Mouse (Mus musculus) MEL (cell line): ENCODE measurements around the gene Adnp. TPM values are rescaled to one million over a fixed set of nuclear protein-coding genes. Genes with fewer than 3 reads are reported as not detected.

Source experiments
- DNase-seq: peaks from one replicate; pipeline ENCODE4 v3.0.0; 2011; ENCODE audit warnings: low read depth, low spot score
- H3K27ac ChIP-seq: 2 replicates; pipeline ENCODE4 v1.5.1; 2012; ENCODE audit warnings: low read depth, mild to moderate bottlenecking, control low read depth, low read length, moderate library complexity; ENCODE audit not compliant: control insufficient read depth
- H3K27me3 ChIP-seq, 2 experiments: fragments of 150-350 bp in 1 of 2; sonication (generic) in 1 of 2; 2 replicates each; pipeline ENCODE4 v1.6.1; 2012; ENCODE audit warnings: low read length in 2 of 2, mild to moderate bottlenecking in 2 of 2, improper control_type of control experiment in 1 of 2, moderate library complexity in 1 of 2; ENCODE audit not compliant: insufficient read depth in 2 of 2, control insufficient read depth in 1 of 2
- H3K36me3 ChIP-seq, 2 experiments: 2 replicates each; pipeline ENCODE4 v1.6.1; 2012 to 2014; ENCODE audit warnings: low read length in 2 of 2, improper control_type of control experiment in 1 of 2, inconsistent platforms in 1 of 2, mild to moderate bottlenecking in 1 of 2; ENCODE audit not compliant: insufficient read depth in 2 of 2, control insufficient read depth in 1 of 2
- H3K4me1 ChIP-seq, 2 experiments: fragments of 150-350 bp in 1 of 2; sonication (generic) in 1 of 2; 2 replicates each; pipeline ENCODE4 v1.6.1; 2012; ENCODE audit warnings: low read length in 2 of 2, improper control_type of control experiment in 1 of 2, mild to moderate bottlenecking in 1 of 2; ENCODE audit not compliant: insufficient read depth in 2 of 2, control insufficient read depth in 1 of 2
- H3K4me3 ChIP-seq, 2 experiments: fragments of 150-350 bp in 1 of 2; sonication (generic) in 1 of 2; 2 replicates each; pipeline ENCODE4 v1.5.1; 2012; ENCODE audit warnings: low read depth in 2 of 2, low read length in 2 of 2, mild to moderate bottlenecking in 2 of 2, moderate library complexity in 2 of 2, control low read depth in 1 of 2, improper control_type of control experiment in 1 of 2; ENCODE audit not compliant: control insufficient read depth in 1 of 2, insufficient read depth in 1 of 2
- H3K79me2 ChIP-seq: 2 replicates; pipeline ENCODE4 v1.6.1; 2012; ENCODE audit warnings: mild to moderate bottlenecking, low read length, moderate library complexity; ENCODE audit not compliant: control insufficient read depth, poor library complexity, insufficient read depth
- H3K9ac ChIP-seq: 2 replicates; pipeline ENCODE4 v1.6.1; 2012; ENCODE audit warnings: low read depth, mild to moderate bottlenecking, control low read depth, low read length, moderate library complexity; ENCODE audit not compliant: control insufficient read depth, poor library complexity, severe bottlenecking
- H3K9me3 ChIP-seq: fragments of 150-350 bp; sonication (generic); replicated peaks from 2 replicates; pipeline ENCODE4 v1.6.1; 2012; ENCODE audit warnings: mild to moderate bottlenecking, low read length, improper control_type of control experiment, moderate library complexity; ENCODE audit not compliant: insufficient read depth
- BHLHE40 ChIP-seq: IDR thresholded peaks from 2 replicates; pipeline ENCODE4 v1.6.1; 2012; ENCODE audit warnings: low read depth, mild to moderate bottlenecking, inconsistent platforms, low read length, improper control_type of control experiment, borderline replicate concordance
- CHD2 ChIP-seq: IDR thresholded peaks from 2 replicates; pipeline ENCODE4 v1.6.1; 2011; ENCODE audit warnings: low read length, improper control_type of control experiment
- CTCF ChIP-seq, 3 experiments: IDR thresholded peaks in 2 of 3; conservative IDR thresholded peaks in 1 of 3; 2 replicates each; pipeline ENCODE4 v1.5.1; 2011 to 2012; ENCODE audit warnings: low read length in 3 of 3, low read depth in 2 of 3, mild to moderate bottlenecking in 2 of 3, improper control_type of control experiment in 1 of 3, inconsistent platforms in 1 of 3, mixed read lengths in 1 of 3, moderate library complexity in 1 of 3; ENCODE audit not compliant: control insufficient read depth in 1 of 3, insufficient read depth in 1 of 3, poor library complexity in 1 of 3, severe bottlenecking in 1 of 3
- E2F4 ChIP-seq: IDR thresholded peaks from 2 replicates; pipeline ENCODE4 v1.6.1; 2011; ENCODE audit warnings: low read depth, low read length, improper control_type of control experiment, borderline replicate concordance
- ELF1 ChIP-seq: IDR thresholded peaks from 2 replicates; pipeline ENCODE4 v1.6.1; 2014; ENCODE audit warnings: low read depth, mild to moderate bottlenecking, inconsistent platforms, low read length, improper control_type of control experiment, moderate library complexity
- EP300 ChIP-seq, 2 experiments: IDR thresholded peaks; 2 replicates each; pipeline ENCODE4 v1.6.1; 2011; ENCODE audit warnings: improper control_type of control experiment in 2 of 2, low read length in 2 of 2, low read depth in 1 of 2, mild to moderate bottlenecking in 1 of 2
- ETS1 ChIP-seq: IDR thresholded peaks from 2 replicates; pipeline ENCODE4 v1.6.1; 2012; ENCODE audit warnings: low read depth, mild to moderate bottlenecking, inconsistent platforms, low read length, improper control_type of control experiment, moderate library complexity
- HCFC1 ChIP-seq: IDR thresholded peaks from 2 replicates; pipeline ENCODE4 v1.6.1; 2012; ENCODE audit warnings: low read depth, mild to moderate bottlenecking, inconsistent platforms, low read length, improper control_type of control experiment, moderate library complexity
- JUND ChIP-seq: IDR thresholded peaks from 2 replicates; pipeline ENCODE4 v1.6.1; 2011; ENCODE audit warnings: low read depth, mild to moderate bottlenecking, improper control_type of control experiment, low read length
- KAT2A ChIP-seq: conservative IDR thresholded peaks from 2 replicates; pipeline ENCODE4 v1.6.1; 2012; ENCODE audit warnings: low read depth, low read length, improper control_type of control experiment, inconsistent platforms
- MAFK ChIP-seq: IDR thresholded peaks from 2 replicates; pipeline ENCODE4 v1.6.1; 2011; ENCODE audit warnings: low read depth, mild to moderate bottlenecking, low read length, improper control_type of control experiment, borderline replicate concordance
- MAX ChIP-seq: IDR thresholded peaks from 2 replicates; pipeline ENCODE4 v1.6.1; 2011; ENCODE audit warnings: low read length, improper control_type of control experiment
- MAZ ChIP-seq: IDR thresholded peaks from 2 replicates; pipeline ENCODE4 v1.6.1; 2012; ENCODE audit warnings: low read depth, mild to moderate bottlenecking, inconsistent platforms, low read length, improper control_type of control experiment
- MEF2A ChIP-seq: IDR thresholded peaks from 2 replicates; pipeline ENCODE4 v1.6.1; 2014; ENCODE audit warnings: low read depth, mild to moderate bottlenecking, inconsistent platforms, low read length, improper control_type of control experiment; ENCODE audit not compliant: poor library complexity, insufficient replicate concordance, severe bottlenecking; ENCODE audit errors: extremely low read depth
- MXI1 ChIP-seq: IDR thresholded peaks from 2 replicates; pipeline ENCODE4 v1.6.1; 2011; ENCODE audit warnings: mild to moderate bottlenecking, low read depth, low read length, improper control_type of control experiment
- MYB ChIP-seq: IDR thresholded peaks from 2 replicates; pipeline ENCODE4 v1.6.1; 2011; ENCODE audit warnings: mild to moderate bottlenecking, low read depth, low read length, improper control_type of control experiment
- MYC ChIP-seq: IDR thresholded peaks from 2 replicates; pipeline ENCODE4 v1.6.1; 2011; ENCODE audit warnings: low read depth, mild to moderate bottlenecking, low read length, improper control_type of control experiment, moderate library complexity
- NELFE ChIP-seq: IDR thresholded peaks from 2 replicates; pipeline ENCODE4 v1.6.1; 2011; ENCODE audit warnings: low read depth, low read length, improper control_type of control experiment
- NRF1 ChIP-seq: IDR thresholded peaks from 2 replicates; pipeline ENCODE4 v1.6.1; 2014; ENCODE audit warnings: low read depth, mild to moderate bottlenecking, inconsistent platforms, low read length, improper control_type of control experiment, moderate library complexity; ENCODE audit not compliant: poor library complexity, insufficient read depth, severe bottlenecking
- POLR2A ChIP-seq, 2 experiments: IDR thresholded peaks; 2 replicates each; pipeline ENCODE4 v1.6.1; 2011 to 2012; ENCODE audit warnings: low read length in 2 of 2, mild to moderate bottlenecking in 2 of 2, control low read depth in 1 of 2, improper control_type of control experiment in 1 of 2, low read depth in 1 of 2, moderate library complexity in 1 of 2; ENCODE audit not compliant: control insufficient read depth in 1 of 2, insufficient read depth in 1 of 2, poor library complexity in 1 of 2
- POLR2AphosphoS2 ChIP-seq: IDR thresholded peaks from 2 replicates; pipeline ENCODE4 v1.6.1; 2011; ENCODE audit warnings: low read length, improper control_type of control experiment
- POLR2AphosphoS5 ChIP-seq: IDR thresholded peaks from 2 replicates; pipeline ENCODE4 v1.6.1; 2012; ENCODE audit warnings: low read depth, borderline replicate concordance, mild to moderate bottlenecking, inconsistent platforms, low read length, moderate library complexity, mixed read lengths
- RAD21 ChIP-seq: IDR thresholded peaks from 2 replicates; pipeline ENCODE4 v1.6.1; 2011; ENCODE audit warnings: mild to moderate bottlenecking, low read depth, low read length, improper control_type of control experiment
- RCOR1 ChIP-seq: IDR thresholded peaks from 2 replicates; pipeline ENCODE4 v1.6.1; 2012; ENCODE audit warnings: low read depth, mild to moderate bottlenecking, inconsistent platforms, low read length, improper control_type of control experiment
- SIN3A ChIP-seq: IDR thresholded peaks from 2 replicates; pipeline ENCODE4 v1.6.1; 2012; ENCODE audit warnings: low read length, improper control_type of control experiment, inconsistent platforms
- SMC3 ChIP-seq: IDR thresholded peaks from 2 replicates; pipeline ENCODE4 v1.6.1; 2011; ENCODE audit warnings: low read depth, low read length, improper control_type of control experiment
- TBP ChIP-seq: IDR thresholded peaks from 2 replicates; pipeline ENCODE4 v1.8.0; 2011; ENCODE audit warnings: low read depth, low read length, improper control_type of control experiment
- UBTF ChIP-seq: IDR thresholded peaks from 2 replicates; pipeline ENCODE4 v1.6.1; 2012; ENCODE audit warnings: low read depth, mild to moderate bottlenecking, inconsistent platforms, low read length, improper control_type of control experiment, moderate library complexity, borderline replicate concordance; ENCODE audit not compliant: insufficient read depth
- USF1 ChIP-seq: IDR thresholded peaks from 2 replicates; pipeline ENCODE4 v1.6.1; 2014; ENCODE audit warnings: low read depth, mild to moderate bottlenecking, inconsistent platforms, low read length, improper control_type of control experiment, moderate library complexity
- USF2 ChIP-seq, 2 experiments: IDR thresholded peaks; 2 replicates each; pipeline ENCODE4 v1.6.1; 2011 to 2012; ENCODE audit warnings: improper control_type of control experiment in 2 of 2, low read length in 2 of 2, borderline replicate concordance in 1 of 2, inconsistent platforms in 1 of 2, low read depth in 1 of 2, mild to moderate bottlenecking in 1 of 2; ENCODE audit not compliant: insufficient read depth in 1 of 2
- ZC3H11A ChIP-seq: IDR thresholded peaks from 2 replicates; pipeline ENCODE4 v1.6.1; 2012; ENCODE audit warnings: low read depth, mild to moderate bottlenecking, inconsistent platforms, low read length, improper control_type of control experiment
- ZKSCAN1 ChIP-seq: IDR thresholded peaks from 2 replicates; pipeline ENCODE4 v1.6.1; 2012; ENCODE audit warnings: low read depth, mild to moderate bottlenecking, inconsistent platforms, low read length, improper control_type of control experiment, moderate library complexity
- ZMIZ1 ChIP-seq: IDR thresholded peaks from 2 replicates; pipeline ENCODE4 v1.6.1; 2012; ENCODE audit warnings: low read depth, mild to moderate bottlenecking, inconsistent platforms, low read length, improper control_type of control experiment, moderate library complexity
- polyA plus RNA-seq, 2 experiments: library from polyadenylated mRNA; stranded (reverse) in 1 of 2; unstranded in 1 of 2; fragments of >175 nt in 1 of 2; fragments of >200 nt in 1 of 2; gene quantifications; 2 replicates each; pipeline versions ENCODE4 v1.2.1 to v1.2.4; 2012; ENCODE audit warnings: low replicate concordance in 2 of 2, low read depth in 1 of 2; ENCODE audit not compliant: insufficient read length in 2 of 2, insufficient read depth in 1 of 2, missing spikeins in 1 of 2
- total RNA-seq: library from RNA; depleted of rRNA; stranded (reverse); fragments of 300-350 nt; gene quantifications from 2 replicates; pipeline ENCODE4 v1.2.3, GENCODE M21; 2012; rRNA removed

The Adnp gene
- 2.3 and 2.8 TPM in 2 replicates for total RNA-seq
- polyA plus RNA-seq, result 10 to 100 TPM; 11.9 to 29.4 TPM

DNA sequence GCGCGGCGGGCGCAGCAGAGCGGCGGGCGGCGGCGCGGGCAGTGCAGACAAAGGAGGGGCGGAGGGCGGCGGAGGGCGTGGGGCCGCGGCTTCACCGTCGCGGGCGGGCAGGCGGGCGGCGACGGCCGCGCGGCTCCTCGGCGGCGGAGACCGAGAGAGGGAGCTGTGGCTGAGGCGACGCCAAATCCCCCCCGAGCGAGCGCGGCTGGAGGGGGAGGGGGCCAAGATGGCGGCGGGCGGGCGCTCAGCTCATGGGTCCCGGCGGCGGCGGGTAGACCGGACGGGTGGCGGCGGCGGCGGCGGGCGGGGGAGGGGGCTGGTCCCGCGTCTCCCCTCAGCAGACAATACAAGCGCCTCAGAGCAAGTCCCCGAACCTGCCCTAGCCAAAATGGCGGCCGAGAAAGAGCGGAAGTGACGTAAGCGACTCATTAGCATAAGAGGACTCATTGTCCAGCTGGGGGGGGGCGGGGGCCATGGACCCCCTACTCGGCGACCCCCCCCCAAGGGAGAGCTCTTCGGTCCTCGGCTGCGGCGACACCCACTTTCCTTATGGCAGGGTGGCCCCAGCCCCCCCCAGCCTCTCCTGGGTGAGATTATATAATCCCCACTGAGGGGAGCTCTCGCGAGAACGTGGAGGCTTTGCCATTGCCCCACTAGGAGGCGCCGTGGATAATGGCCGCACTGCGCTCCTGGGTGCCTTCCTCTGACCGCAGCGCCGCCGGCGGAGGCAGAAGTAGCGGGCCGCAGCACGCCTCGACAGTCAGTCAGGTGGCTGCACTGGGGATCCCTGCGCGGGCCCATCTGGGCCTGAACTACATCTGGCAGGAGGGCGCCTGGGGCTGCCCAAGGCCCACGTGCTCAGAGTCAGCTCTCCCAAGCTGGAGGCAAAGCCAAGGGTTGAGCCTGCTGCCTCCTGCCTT is at the start of gene Adnp:
Gene Adnp (minus strand): TSS at position 388 of the 920 bp plus-strand sequence.
- Histone ChIP-seq H3K4me1 (peaks cover 6 to 20% of the 10 kb centered on the region in 2 experiments), H3K27ac (peak within 1 kb of the TSS; percentile 65), H3K4me3 (peak within 1 kb of the TSS; percentile 85 to 95), H3K79me2 (peaks cover 43% of the 10 kb centered on the region), H3K9ac (peak within 1 kb of the TSS; percentile 99), H3K27me3 (no peaks in the 10 kb centered on the region), H3K36me3 (peaks cover 34% of the 10 kb centered on the region in 2 experiments), H3K9me3 (no peaks in the 10 kb centered on the region)
- DNase-seq, result peak; percentile 97
- TF ChIP-seq POLR2A (IDR thresholded peaks at IDR 0.05; ENCODE audit: control insufficient read depth in 1 of 2, insufficient read depth in 1 of 2, low read depth in 1 of 2, low read length in 2 of 2, poor library complexity in 1 of 2) (peak; percentile 48 to 71), MEF2A (peak; percentile 63; the same call in 1 of the 2 replicates), E2F4 (no peak; the same call in 1 of the 2 replicates), CTCF (IDR thresholded peaks at IDR 0.05 in 2 of 3, conservative IDR thresholded peaks at IDR 0.05 in 1 of 3; ENCODE audit: control insufficient read depth in 1 of 3, insufficient read depth in 1 of 3, low read depth in 2 of 3, low read length in 3 of 3, poor library complexity in 1 of 3, severe bottlenecking in 1 of 3) (peak; percentile 34 to 75 (median 71); a peak in 5 of 6 replicates), UBTF (peak; percentile 51; the same call in 1 of the 2 replicates), MAFK (no peak), BHLHE40 (peak; percentile 43; the same call in 1 of the 2 replicates), ZKSCAN1 (no peak), USF2 (IDR thresholded peaks at IDR 0.05; ENCODE audit: borderline replicate concordance in 1 of 2, insufficient read depth in 1 of 2, low read depth in 1 of 2, low read length in 2 of 2) (no peak), ETS1 (peak; percentile 80), RCOR1 (0 out of 2 replicates have a peak, but pooled peaks have one; percentile 9), TBP (peak; percentile 78; the same call in 1 of the 2 replicates), USF1 (peak; percentile 91), SIN3A (peak; percentile 90), POLR2AphosphoS2 (no peak; the same call in none of the 2 replicates), MAX (peak; percentile 95), MXI1 (peak; percentile 93), ELF1 (peak; percentile 65), NRF1 (peak; percentile 33; the same call in 1 of the 2 replicates), NELFE (peak; percentile 58), MAZ (peak; percentile 91), ZMIZ1 (peak; percentile 48; the same call in 1 of the 2 replicates), MYC (peak; percentile 95), KAT2A (peak; percentile 91), SMC3 (no peak), HCFC1 (peak; percentile 81), EP300 (IDR thresholded peaks at IDR 0.05; ENCODE audit: low read depth in 1 of 2, low read length in 2 of 2) (peak in 1 of 2 experiments; percentile 66; a peak in 2 of 4 replicates), RAD21 (no peak), JUND (no peak), CHD2 (peak; percentile 98), ZC3H11A (no peak), POLR2AphosphoS5 (no peak), MYB (no peak)
